Mouse (Mus musculus) MEL (cell line): ENCODE measurements around the gene Cyth3. TPM values are rescaled to one million over a fixed set of nuclear protein-coding genes. Genes with fewer than 3 reads are reported as not detected.

Experiments
- CHD1 ChIP-seq: IDR thresholded peaks from 2 replicates; pipeline ENCODE4 v1.6.1; 2012; ENCODE audit warnings: low read depth, mild to moderate bottlenecking, inconsistent platforms, low read length, improper control_type of control experiment
- E2F4 ChIP-seq: IDR thresholded peaks from 2 replicates; pipeline ENCODE4 v1.6.1; 2011; ENCODE audit warnings: low read depth, low read length, improper control_type of control experiment, borderline replicate concordance
- ELF1 ChIP-seq: IDR thresholded peaks from 2 replicates; pipeline ENCODE4 v1.6.1; 2014; ENCODE audit warnings: low read depth, mild to moderate bottlenecking, inconsistent platforms, low read length, improper control_type of control experiment, moderate library complexity
- EP300 ChIP-seq, 2 experiments: IDR thresholded peaks; 2 replicates each; pipeline ENCODE4 v1.6.1; 2011; ENCODE audit warnings: improper control_type of control experiment in 2 of 2, low read length in 2 of 2, low read depth in 1 of 2, mild to moderate bottlenecking in 1 of 2
- ETS1 ChIP-seq: IDR thresholded peaks from 2 replicates; pipeline ENCODE4 v1.6.1; 2012; ENCODE audit warnings: low read depth, mild to moderate bottlenecking, inconsistent platforms, low read length, improper control_type of control experiment, moderate library complexity
- GABPA ChIP-seq: IDR thresholded peaks from 2 replicates; pipeline ENCODE4 v1.6.1; 2012; ENCODE audit warnings: low read depth, mild to moderate bottlenecking, inconsistent platforms, low read length, improper control_type of control experiment, moderate library complexity
- HCFC1 ChIP-seq: IDR thresholded peaks from 2 replicates; pipeline ENCODE4 v1.6.1; 2012; ENCODE audit warnings: low read depth, mild to moderate bottlenecking, inconsistent platforms, low read length, improper control_type of control experiment, moderate library complexity
- JUND ChIP-seq: IDR thresholded peaks from 2 replicates; pipeline ENCODE4 v1.6.1; 2011; ENCODE audit warnings: low read depth, mild to moderate bottlenecking, improper control_type of control experiment, low read length
- KAT2A ChIP-seq: conservative IDR thresholded peaks from 2 replicates; pipeline ENCODE4 v1.6.1; 2012; ENCODE audit warnings: low read depth, low read length, improper control_type of control experiment, inconsistent platforms
- MAFK ChIP-seq: IDR thresholded peaks from 2 replicates; pipeline ENCODE4 v1.6.1; 2011; ENCODE audit warnings: low read depth, mild to moderate bottlenecking, low read length, improper control_type of control experiment, borderline replicate concordance
- MAZ ChIP-seq: IDR thresholded peaks from 2 replicates; pipeline ENCODE4 v1.6.1; 2012; ENCODE audit warnings: low read depth, mild to moderate bottlenecking, inconsistent platforms, low read length, improper control_type of control experiment
- MYB ChIP-seq: IDR thresholded peaks from 2 replicates; pipeline ENCODE4 v1.6.1; 2011; ENCODE audit warnings: mild to moderate bottlenecking, low read depth, low read length, improper control_type of control experiment
- MYC ChIP-seq: IDR thresholded peaks from 2 replicates; pipeline ENCODE4 v1.6.1; 2011; ENCODE audit warnings: low read depth, mild to moderate bottlenecking, low read length, improper control_type of control experiment, moderate library complexity
- NELFE ChIP-seq: IDR thresholded peaks from 2 replicates; pipeline ENCODE4 v1.6.1; 2011; ENCODE audit warnings: low read depth, low read length, improper control_type of control experiment
- NRF1 ChIP-seq: IDR thresholded peaks from 2 replicates; pipeline ENCODE4 v1.6.1; 2014; ENCODE audit warnings: low read depth, mild to moderate bottlenecking, inconsistent platforms, low read length, improper control_type of control experiment, moderate library complexity; ENCODE audit not compliant: poor library complexity, insufficient read depth, severe bottlenecking
- POLR2A ChIP-seq, 2 experiments: IDR thresholded peaks; 2 replicates each; pipeline ENCODE4 v1.6.1; 2011 to 2012; ENCODE audit warnings: low read length in 2 of 2, mild to moderate bottlenecking in 2 of 2, control low read depth in 1 of 2, improper control_type of control experiment in 1 of 2, low read depth in 1 of 2, moderate library complexity in 1 of 2; ENCODE audit not compliant: control insufficient read depth in 1 of 2, insufficient read depth in 1 of 2, poor library complexity in 1 of 2
- POLR2AphosphoS2 ChIP-seq: IDR thresholded peaks from 2 replicates; pipeline ENCODE4 v1.6.1; 2011; ENCODE audit warnings: low read length, improper control_type of control experiment
- POLR2AphosphoS5 ChIP-seq: IDR thresholded peaks from 2 replicates; pipeline ENCODE4 v1.6.1; 2012; ENCODE audit warnings: low read depth, borderline replicate concordance, mild to moderate bottlenecking, inconsistent platforms, low read length, moderate library complexity, mixed read lengths
- SIN3A ChIP-seq: IDR thresholded peaks from 2 replicates; pipeline ENCODE4 v1.6.1; 2012; ENCODE audit warnings: low read length, improper control_type of control experiment, inconsistent platforms
- TAL1 ChIP-seq: IDR thresholded peaks from 2 replicates; pipeline ENCODE4 v1.6.1; 2012; ENCODE audit warnings: mild to moderate bottlenecking, inconsistent platforms, low read length, moderate library complexity, mixed read lengths
- TCF12 ChIP-seq: IDR thresholded peaks from 2 replicates; pipeline ENCODE4 v1.6.1; 2014; ENCODE audit warnings: low read depth, mild to moderate bottlenecking, inconsistent platforms, low read length, improper control_type of control experiment, moderate library complexity
- UBTF ChIP-seq: IDR thresholded peaks from 2 replicates; pipeline ENCODE4 v1.6.1; 2012; ENCODE audit warnings: low read depth, mild to moderate bottlenecking, inconsistent platforms, low read length, improper control_type of control experiment, moderate library complexity, borderline replicate concordance; ENCODE audit not compliant: insufficient read depth
- USF2 ChIP-seq, 2 experiments: IDR thresholded peaks; 2 replicates each; pipeline ENCODE4 v1.6.1; 2011 to 2012; ENCODE audit warnings: improper control_type of control experiment in 2 of 2, low read length in 2 of 2, borderline replicate concordance in 1 of 2, inconsistent platforms in 1 of 2, low read depth in 1 of 2, mild to moderate bottlenecking in 1 of 2; ENCODE audit not compliant: insufficient read depth in 1 of 2
- ZC3H11A ChIP-seq: IDR thresholded peaks from 2 replicates; pipeline ENCODE4 v1.6.1; 2012; ENCODE audit warnings: low read depth, mild to moderate bottlenecking, inconsistent platforms, low read length, improper control_type of control experiment
- ZKSCAN1 ChIP-seq: IDR thresholded peaks from 2 replicates; pipeline ENCODE4 v1.6.1; 2012; ENCODE audit warnings: low read depth, mild to moderate bottlenecking, inconsistent platforms, low read length, improper control_type of control experiment, moderate library complexity
- ZMIZ1 ChIP-seq: IDR thresholded peaks from 2 replicates; pipeline ENCODE4 v1.6.1; 2012; ENCODE audit warnings: low read depth, mild to moderate bottlenecking, inconsistent platforms, low read length, improper control_type of control experiment, moderate library complexity
- polyA plus RNA-seq, 2 experiments: library from polyadenylated mRNA; stranded (reverse) in 1 of 2; unstranded in 1 of 2; fragments of >175 nt in 1 of 2; fragments of >200 nt in 1 of 2; gene quantifications; 2 replicates each; pipeline versions ENCODE4 v1.2.1 to v1.2.4; 2012; ENCODE audit warnings: low replicate concordance in 2 of 2, low read depth in 1 of 2; ENCODE audit not compliant: insufficient read length in 2 of 2, insufficient read depth in 1 of 2, missing spikeins in 1 of 2
- total RNA-seq: library from RNA; depleted of rRNA; stranded (reverse); fragments of 300-350 nt; gene quantifications from 2 replicates; pipeline ENCODE4 v1.2.3, GENCODE M21; 2012

The Cyth3 gene
- total and polyA plus RNA-seq, 3 experiments = 41.1 to 44.9 TPM; not detected in 1

GRCm38 (mm10) chr5:143579537-143580203 is 42.6 kb upstream of the Cyth3 start (continued):
- no peak for TF ChIP-seq USF2 (IDR thresholded peaks at IDR 0.05; ENCODE audit: borderline replicate concordance in 1 of 2, insufficient read depth in 1 of 2, low read depth in 1 of 2, low read length in 2 of 2)
- no peak for TF ChIP-seq ZC3H11A
- no peak for TF ChIP-seq POLR2A (IDR thresholded peaks at IDR 0.05; ENCODE audit: control insufficient read depth in 1 of 2, insufficient read depth in 1 of 2, low read depth in 1 of 2, low read length in 2 of 2, poor library complexity in 1 of 2)
- no peak for TF ChIP-seq ELF1
- TF ChIP-seq UBTF = no peak
- TF ChIP-seq TCF12 = peak; percentile 49
- no peak for TF ChIP-seq KAT2A
- TF ChIP-seq MAFK = no peak
- no peak for TF ChIP-seq E2F4
- TF ChIP-seq CHD1 = no peak
- TF ChIP-seq MYC = peak; percentile 65; the same call in 1 of the 2 replicates
- peak; percentile 93 for TF ChIP-seq JUND
- peak; percentile 40; the same call in 1 of the 2 replicates for TF ChIP-seq HCFC1
- no peak for TF ChIP-seq POLR2AphosphoS5
- peak; percentile 78 to 84 for TF ChIP-seq EP300 (IDR thresholded peaks at IDR 0.05; ENCODE audit: low read depth in 1 of 2, low read length in 2 of 2)
- TF ChIP-seq MAZ = no peak
- TF ChIP-seq ETS1 = peak; percentile 56; the same call in 1 of the 2 replicates
- TF ChIP-seq SIN3A = peak; percentile 76
- TF ChIP-seq POLR2AphosphoS2 = no peak
- no peak for TF ChIP-seq NELFE
- no peak for TF ChIP-seq ZKSCAN1
- TF ChIP-seq TAL1 = peak; percentile 78
- TF ChIP-seq MYB = no peak
- TF ChIP-seq NRF1 = no peak
- no peak for TF ChIP-seq GABPA
- no peak for TF ChIP-seq ZMIZ1
